Mouse (Mus musculus) lung, postnatal 0 days (tissue): ENCODE measurements around the gene Meis2.

ENCODE experiments used
- CTCF ChIP-seq: IDR thresholded peaks from 2 replicates; pipeline ENCODE4 v1.5.1; 2016; ENCODE audit warnings: antibody characterized with exemption, mild to moderate bottlenecking
- EP300 ChIP-seq: IDR thresholded peaks from 2 replicates; pipeline ENCODE4 v1.6.1; 2016; ENCODE audit warnings: antibody characterized with exemption, mild to moderate bottlenecking, control low read depth

DNA sequence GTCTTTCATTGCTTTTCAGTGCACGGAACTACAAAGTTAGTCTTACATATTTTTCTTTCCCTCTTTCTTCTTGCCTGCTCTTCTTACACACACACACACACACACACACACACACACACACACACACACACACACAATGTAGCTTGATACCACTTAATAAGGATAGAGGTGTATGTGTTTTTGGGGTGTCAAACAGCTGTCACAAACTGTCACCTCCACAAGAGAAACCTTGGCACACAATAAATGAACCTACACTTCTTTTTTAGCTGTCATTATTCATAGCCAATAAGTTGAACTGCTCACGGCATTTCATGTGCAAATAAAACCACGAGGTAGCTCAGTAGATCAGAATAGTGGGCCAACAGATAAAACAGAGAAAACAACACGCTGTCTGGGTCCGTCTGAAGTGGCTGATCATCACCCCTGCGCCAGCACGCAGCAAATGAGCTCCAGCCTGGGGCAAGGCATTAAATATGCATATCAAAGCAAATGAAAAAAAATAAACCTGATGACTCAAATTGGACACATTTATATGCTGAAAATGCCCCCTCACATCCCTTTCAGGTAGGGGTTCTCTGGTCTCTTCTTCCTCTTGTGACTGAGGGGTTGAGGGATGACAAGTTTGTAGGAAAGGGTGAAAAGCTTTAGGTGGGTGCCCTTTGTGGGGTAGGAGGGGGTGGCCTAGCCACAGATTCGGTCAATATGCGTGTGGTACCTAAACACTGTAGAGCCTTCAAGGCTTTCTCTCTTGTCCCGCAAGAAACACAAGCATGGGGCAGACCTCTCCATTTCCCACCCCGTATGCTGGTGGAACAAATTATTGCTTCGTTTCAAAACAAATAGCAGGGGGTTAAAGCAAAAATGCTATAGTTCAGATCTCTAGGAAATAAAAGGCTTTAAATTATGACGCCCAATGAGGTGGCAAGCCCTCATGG is 9.7 kb downstream of the Meis2 start:
- TF ChIP-seq CTCF (no peak), EP300 (no peak)
